Mouse (Mus musculus) neural tube, embryonic 13.5 days (tissue): ENCODE measurements at regions not wholly inside any gene's neighbourhood (a gene's known extent, or its start where the extent isn't known, plus 50 kb on each side); places are given as distances from the start of the nearest gene placed in this dataset.

Experiments
- ATAC-seq: fragments of 200-750 bp; cut with Nextera tagmentation; 2 replicates; pipeline ENCODE4 v1.8.0; 2017; ENCODE audit warnings: low read depth, mild to moderate bottlenecking, moderate TSS enrichment, moderate library complexity
- H3K27ac ChIP-seq: fragments of 300-500 bp; sonication (generic); replicated peaks from 2 replicates; pipeline ENCODE4 v1.5.1; 2015; ENCODE audit warnings: moderate library complexity, mild to moderate bottlenecking, inconsistent platforms
- H3K27me3 ChIP-seq: fragments of 300-500 bp; sonication (generic); 2 replicates; pipeline ENCODE4 v1.6.1; 2015; ENCODE audit warnings: mild to moderate bottlenecking, inconsistent platforms
- H3K36me3 ChIP-seq: fragments of 300-500 bp; sonication (generic); 2 replicates; pipeline ENCODE4 v1.6.1; 2015; ENCODE audit warnings: mild to moderate bottlenecking, inconsistent platforms
- H3K4me1 ChIP-seq: fragments of 300-500 bp; sonication (generic); replicated peaks from 2 replicates; pipeline ENCODE4 v1.6.1; 2015; ENCODE audit warnings: inconsistent platforms
- H3K4me2 ChIP-seq: fragments of 300-500 bp; sonication (generic); 2 replicates; pipeline ENCODE4 v1.6.1; 2015; ENCODE audit warnings: inconsistent platforms, mild to moderate bottlenecking, moderate library complexity
- H3K4me3 ChIP-seq: fragments of 300-500 bp; sonication (generic); 2 replicates; pipeline ENCODE4 v1.5.1; 2015; ENCODE audit warnings: mild to moderate bottlenecking, inconsistent platforms
- H3K9ac ChIP-seq: fragments of 300-500 bp; sonication (generic); 2 replicates; pipeline ENCODE4 v1.6.1; 2015; ENCODE audit warnings: moderate library complexity, mild to moderate bottlenecking, inconsistent platforms
- H3K9me3 ChIP-seq: fragments of 300-500 bp; sonication (generic); 2 replicates; pipeline ENCODE4 v1.6.1; 2016; ENCODE audit warnings: inconsistent platforms
- whole genome bisulfite sequencing: fragments of 180-500 bp; shearing (Covaris S2); methylation state at CpG from one replicate; pipeline ENCODE4 v1.1.7; 2015; 5-methylcytosine and 5-hydroxymethylcytosine counted together

DNA sequence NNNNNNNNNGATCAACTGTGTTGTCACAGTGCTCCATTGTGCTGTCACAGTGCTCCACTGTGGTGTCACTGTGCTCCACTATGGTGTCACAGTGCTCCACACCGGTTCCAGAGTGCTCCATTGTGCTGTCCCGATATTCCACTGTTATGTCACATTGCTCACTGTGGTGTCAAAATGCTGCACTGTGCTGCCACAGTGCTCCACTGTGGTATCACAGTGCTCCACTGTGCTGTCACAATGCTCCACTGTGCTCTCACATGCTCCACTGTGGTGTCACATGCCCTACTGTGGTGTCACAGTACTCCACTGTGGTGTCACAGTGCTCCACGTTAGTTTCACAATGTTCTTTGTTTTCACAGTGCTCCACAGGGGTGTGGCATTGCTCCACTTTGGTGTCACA, 359.3 kb upstream of the Olfr161 start:
- H3K9ac ChIP-seq: no peak overlapping the region
- no peaks in the 10 kb centered on the region for H3K27me3 ChIP-seq
- no peaks in the 10 kb centered on the region for H3K36me3 ChIP-seq
- H3K4me1 ChIP-seq: no peaks in the 10 kb centered on the region
- no peak overlapping the region for H3K4me3 ChIP-seq
- no peak overlapping the region for H3K4me2 ChIP-seq
- H3K9me3 ChIP-seq: peaks cover 52% of the 10 kb centered on the region
- ATAC-seq: 0 out of 2 replicates have a peak, but pooled peaks have one; percentile 19
- 75% methylated on average over 3 of the region's 3 CpGs for WGBS
- H3K27ac ChIP-seq: no peak overlapping the region

DNA sequence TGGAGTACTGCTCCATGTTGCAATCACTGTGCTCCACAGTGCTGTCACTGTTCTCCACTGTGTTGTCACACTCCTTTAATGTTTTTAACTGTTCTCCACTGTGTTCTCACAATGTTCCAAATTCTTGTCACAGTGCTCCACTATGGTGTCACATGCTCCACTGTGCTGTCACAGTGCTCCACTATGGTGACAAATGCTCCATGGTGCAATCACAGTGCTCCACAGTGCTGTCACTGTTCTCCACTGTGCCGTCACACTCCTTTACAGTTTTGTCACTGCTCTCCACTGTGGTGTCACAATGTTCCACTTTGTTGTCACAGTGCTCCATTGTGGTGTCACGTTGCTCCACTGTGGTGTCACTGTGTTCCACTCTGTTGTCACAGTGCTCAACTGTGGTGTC, 358.2 kb upstream of the Olfr161 start:
- Histone ChIP-seq H3K4me3 (no peak overlapping the region), H3K4me2 (no peak overlapping the region), H3K4me1 (no peaks in the 10 kb centered on the region), H3K9me3 (peaks cover 61% of the 10 kb centered on the region), H3K27ac (no peak overlapping the region), H3K9ac (no peak overlapping the region), H3K36me3 (no peaks in the 10 kb centered on the region), H3K27me3 (no peaks in the 10 kb centered on the region)
- 48% methylated on average over 2 of the region's 2 CpGs for WGBS
- 0 out of 2 replicates have a peak, but pooled peaks have one; percentile 29 for ATAC-seq

DNA sequence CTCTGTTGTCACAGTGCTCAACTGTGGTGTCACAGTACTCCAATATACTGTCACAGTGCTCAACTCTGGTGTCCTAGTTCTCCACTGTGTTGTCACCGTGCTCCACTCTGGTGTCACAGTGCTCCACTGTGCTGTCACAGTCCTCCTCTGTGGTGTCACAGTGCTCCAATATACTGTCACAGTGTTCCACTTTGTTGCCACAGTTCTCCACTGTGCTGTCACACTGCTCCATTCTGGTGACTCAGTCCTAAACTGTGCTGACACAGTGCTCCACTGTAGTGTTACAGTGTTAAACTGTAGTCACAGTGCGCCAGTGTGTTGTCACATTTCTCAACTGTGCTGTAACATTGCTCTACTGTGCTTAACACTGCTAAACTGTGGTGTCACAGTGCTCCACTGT, 356.8 kb upstream of the Olfr161 start:
- Histone ChIP-seq H3K4me3 (no peak overlapping the region), H3K9me3 (peaks cover 71% of the 10 kb centered on the region), H3K9ac (no peak overlapping the region), H3K36me3 (no peaks in the 10 kb centered on the region), H3K4me2 (no peak overlapping the region), H3K27ac (no peak overlapping the region), H3K27me3 (no peaks in the 10 kb centered on the region), H3K4me1 (no peaks in the 10 kb centered on the region)
- ATAC-seq: 0 out of 2 replicates have a peak, but pooled peaks have one; percentile 29
- 55% methylated on average over 2 of the region's 2 CpGs for WGBS

DNA sequence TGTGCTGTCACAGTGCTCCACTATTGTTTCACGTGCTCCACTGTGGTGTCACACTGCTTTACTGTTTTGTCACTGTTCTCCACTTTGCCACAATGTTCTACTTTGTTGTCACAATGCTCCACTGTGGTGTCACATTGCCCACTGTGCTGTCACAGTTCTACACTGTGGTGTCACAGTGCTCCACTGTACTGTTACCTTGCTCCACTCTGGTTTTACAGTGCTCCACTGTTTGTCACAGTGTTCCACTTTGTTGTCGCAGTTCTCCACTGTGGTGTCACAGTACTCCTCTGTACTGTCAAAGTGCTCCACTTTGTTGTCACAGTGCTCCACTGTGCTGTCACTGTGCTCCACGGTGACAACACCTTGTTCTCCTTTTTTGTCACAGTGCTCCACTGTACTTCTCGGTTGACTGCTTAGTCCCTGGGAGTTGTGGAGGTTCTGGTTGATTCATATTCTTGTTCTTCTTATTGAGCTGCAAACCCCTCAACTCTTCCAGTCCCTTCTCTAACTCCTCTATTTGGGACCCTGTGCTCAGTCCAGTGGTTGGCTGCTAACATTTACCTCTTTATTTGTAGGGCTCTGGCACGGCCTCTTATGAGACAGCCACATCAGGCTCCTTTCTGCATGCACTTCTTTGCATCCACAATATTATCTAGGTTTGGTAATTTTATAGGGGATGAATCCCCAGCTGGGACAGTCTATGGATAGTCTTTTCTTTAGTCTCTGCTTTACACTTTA, 349.7 kb upstream of the Olfr161 start:
- Histone ChIP-seq H3K4me2 (no peak overlapping the region), H3K36me3 (no peaks in the 10 kb centered on the region), H3K27me3 (no peaks in the 10 kb centered on the region), H3K4me3 (no peak overlapping the region), H3K4me1 (no peaks in the 10 kb centered on the region), H3K9ac (no peak overlapping the region), H3K9me3 (peaks cover 72% of the 10 kb centered on the region), H3K27ac (no peak overlapping the region)
- peak; percentile 19; the same call in 1 of the 2 replicates for ATAC-seq
- WGBS: 65% methylated on average over 5 of the region's 5 CpGs

DNA sequence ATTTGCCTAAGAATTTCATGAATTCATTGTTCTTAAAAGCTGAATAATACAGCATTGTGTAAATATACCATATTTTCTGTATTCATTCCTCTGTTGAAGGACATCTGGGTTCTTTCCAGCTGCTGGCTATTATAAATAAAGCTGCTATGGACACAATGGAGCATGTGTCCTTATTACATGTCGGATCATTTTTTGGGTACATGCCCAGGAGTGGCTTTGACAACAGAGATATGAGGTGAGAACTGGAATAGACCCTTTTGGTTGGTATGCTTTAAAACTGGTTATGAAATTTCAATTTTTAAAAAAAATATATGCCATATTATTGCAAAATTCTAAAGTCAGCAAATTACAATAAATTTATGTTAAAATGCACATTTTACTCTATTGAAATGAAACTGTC, 348.9 kb upstream of the Olfr161 start:
- H3K27me3 ChIP-seq: no peaks in the 10 kb centered on the region
- peaks cover 68% of the 10 kb centered on the region for H3K9me3 ChIP-seq
- no peak overlapping the region for H3K9ac ChIP-seq
- no peaks in the 10 kb centered on the region for H3K4me1 ChIP-seq
- 78% methylated on average over 1 of the region's 1 CpGs for whole genome bisulfite sequencing
- no peak overlapping the region for H3K4me3 ChIP-seq
- H3K27ac ChIP-seq: no peak overlapping the region
- H3K36me3 ChIP-seq: no peaks in the 10 kb centered on the region
- no peak overlapping the region for H3K4me2 ChIP-seq
- no peak for ATAC-seq

DNA sequence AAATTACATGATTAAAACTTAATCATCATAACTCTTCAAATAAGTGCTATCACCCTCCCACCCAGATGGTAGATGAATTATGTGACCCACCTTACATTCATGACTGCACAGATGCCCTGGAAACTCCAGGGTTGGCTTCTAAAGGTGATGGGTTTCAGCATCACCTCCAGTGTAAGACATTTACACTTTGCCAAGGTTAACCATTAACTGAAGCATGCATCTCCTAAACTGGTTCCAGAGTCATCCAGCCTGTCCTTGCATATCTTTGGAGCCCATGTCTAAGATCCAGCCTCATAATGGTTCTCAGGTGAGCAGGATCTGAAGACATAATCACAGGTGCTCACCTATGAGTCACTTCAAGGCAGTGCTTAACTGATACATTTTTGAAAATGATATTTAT, 344.4 kb upstream of the Olfr161 start:
- H3K27ac ChIP-seq: no peak overlapping the region
- no peak for ATAC-seq
- H3K4me1 ChIP-seq: no peaks in the 10 kb centered on the region
- no peaks in the 10 kb centered on the region for H3K27me3 ChIP-seq
- no peak overlapping the region for H3K4me2 ChIP-seq
- H3K4me3 ChIP-seq: no peak overlapping the region
- H3K36me3 ChIP-seq: no peaks in the 10 kb centered on the region
- no peak overlapping the region for H3K9ac ChIP-seq
- H3K9me3 ChIP-seq: peaks cover 38% of the 10 kb centered on the region

DNA sequence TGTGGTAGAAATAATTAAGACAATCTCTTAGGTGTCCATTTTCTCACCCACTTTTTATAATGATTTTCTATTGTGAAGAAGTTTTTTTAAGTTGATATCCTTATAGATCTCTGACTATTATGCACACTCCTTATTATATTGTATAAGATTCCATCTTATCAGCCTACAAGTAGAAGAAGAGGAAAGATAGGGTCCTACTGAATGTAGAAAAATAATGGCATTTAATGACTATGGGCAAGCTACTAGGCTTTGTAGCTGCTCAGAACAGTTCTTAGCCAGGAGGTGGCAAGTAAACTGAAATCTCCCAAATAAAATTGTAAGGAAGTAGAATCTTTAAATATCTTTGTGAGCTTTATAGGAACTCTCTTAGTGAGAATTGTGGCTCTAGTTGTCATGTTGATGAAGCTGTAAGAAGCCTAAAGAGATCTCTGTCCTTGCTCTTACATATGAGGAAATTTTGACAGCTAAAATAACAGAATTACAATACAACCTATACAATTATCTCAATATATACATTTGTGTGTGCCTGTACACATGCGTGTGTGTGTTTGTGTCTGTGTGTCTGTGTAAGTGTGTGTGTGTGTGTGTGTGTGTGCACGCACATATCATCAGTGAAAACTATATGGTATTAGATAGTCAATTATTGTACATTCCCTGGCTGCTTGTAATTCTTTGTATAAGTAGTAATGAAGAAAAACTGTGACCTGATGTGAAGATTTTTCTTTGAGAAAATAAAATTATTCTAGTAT, 343.7 kb upstream of the Olfr161 start:
- H3K27me3 ChIP-seq: no peaks in the 10 kb centered on the region
- no peaks in the 10 kb centered on the region for H3K4me1 ChIP-seq
- ATAC-seq: no peak
- WGBS: 40% methylated on average over 2 of the region's 2 CpGs
- no peaks in the 10 kb centered on the region for H3K36me3 ChIP-seq
- no peak overlapping the region for H3K27ac ChIP-seq
- H3K4me3 ChIP-seq: no peak overlapping the region
- H3K4me2 ChIP-seq: no peak overlapping the region
- H3K9ac ChIP-seq: no peak overlapping the region
- H3K9me3 ChIP-seq: peaks cover 31% of the 10 kb centered on the region

DNA sequence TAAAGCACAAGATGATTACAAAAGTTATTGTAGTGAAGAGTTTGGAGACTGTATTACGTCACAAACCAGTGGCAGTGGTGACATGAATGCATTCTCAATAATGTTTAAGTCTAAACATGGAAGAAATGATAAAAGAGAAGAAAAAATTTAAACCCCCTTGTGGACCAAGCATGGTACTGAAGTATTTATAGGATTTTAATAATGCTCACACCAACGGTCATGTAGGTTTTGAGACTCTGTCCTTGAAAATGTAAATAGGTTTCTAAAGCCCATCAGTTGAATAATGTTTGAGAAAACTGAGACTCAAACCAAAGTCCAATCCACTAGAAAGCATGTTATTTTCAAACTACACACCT, 343.1 kb upstream of the Olfr161 start:
- peaks cover 32% of the 10 kb centered on the region for H3K9me3 ChIP-seq
- no peak overlapping the region for H3K27ac ChIP-seq
- ATAC-seq: no peak
- no peaks in the 10 kb centered on the region for H3K36me3 ChIP-seq
- H3K4me1 ChIP-seq: no peaks in the 10 kb centered on the region
- WGBS: 54% methylated on average over 2 of the region's 2 CpGs
- no peak overlapping the region for H3K9ac ChIP-seq
- no peak overlapping the region for H3K4me3 ChIP-seq
- no peaks in the 10 kb centered on the region for H3K27me3 ChIP-seq
- H3K4me2 ChIP-seq: no peak overlapping the region

DNA sequence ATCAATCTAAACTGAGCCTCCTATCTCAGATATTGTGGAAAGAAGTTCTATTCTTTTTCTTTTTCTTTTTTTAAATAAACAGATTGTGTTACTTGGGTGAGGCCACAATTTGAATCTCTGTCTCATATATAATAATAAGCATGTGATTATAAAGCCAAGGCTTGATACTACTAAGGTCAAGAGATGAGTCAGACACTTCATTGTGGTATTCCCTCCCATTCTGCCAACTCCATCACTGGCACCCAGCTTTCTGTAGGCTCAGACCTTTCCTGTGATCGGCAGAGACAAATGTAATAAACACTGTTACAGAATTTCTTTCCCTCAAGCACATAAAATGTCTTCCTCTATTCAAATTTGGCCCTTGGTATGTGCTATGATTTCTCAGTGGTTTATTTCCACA, 337.0 kb upstream of the Olfr161 start:
- Histone ChIP-seq H3K4me3 (no peak overlapping the region), H3K9ac (no peak overlapping the region), H3K27ac (no peak overlapping the region), H3K27me3 (no peaks in the 10 kb centered on the region), H3K4me2 (no peak overlapping the region), H3K4me1 (no peaks in the 10 kb centered on the region), H3K36me3 (no peaks in the 10 kb centered on the region), H3K9me3 (peaks cover 34% of the 10 kb centered on the region)
- no peak for ATAC-seq
- 47% methylated on average over 1 of the region's 1 CpGs for WGBS

DNA sequence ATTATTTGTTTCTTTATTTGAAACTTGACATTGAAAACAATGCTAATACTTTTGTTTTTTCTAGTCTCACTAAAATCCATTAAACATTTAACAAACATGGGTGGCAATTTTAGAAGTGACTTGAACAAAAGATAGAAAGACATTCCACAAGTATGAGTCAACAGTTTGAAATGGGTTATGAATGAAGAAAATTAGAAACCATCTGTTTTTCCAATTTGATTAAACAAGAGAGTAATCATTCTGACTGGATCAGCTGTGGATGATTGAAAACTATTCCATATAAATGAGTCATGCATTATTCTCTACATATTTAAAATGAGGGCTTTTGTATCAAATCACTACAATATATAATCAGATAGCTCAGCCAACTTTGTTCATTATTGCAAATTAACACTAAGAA, 334.8 kb upstream of the Olfr161 start:
- no peaks in the 10 kb centered on the region for H3K27me3 ChIP-seq
- no peak overlapping the region for H3K27ac ChIP-seq
- ATAC-seq: no peak
- H3K9me3 ChIP-seq: peaks cover 48% of the 10 kb centered on the region
- H3K4me1 ChIP-seq: no peaks in the 10 kb centered on the region
- H3K4me3 ChIP-seq: no peak overlapping the region
- H3K4me2 ChIP-seq: no peak overlapping the region
- H3K9ac ChIP-seq: no peak overlapping the region
- H3K36me3 ChIP-seq: no peaks in the 10 kb centered on the region

DNA sequence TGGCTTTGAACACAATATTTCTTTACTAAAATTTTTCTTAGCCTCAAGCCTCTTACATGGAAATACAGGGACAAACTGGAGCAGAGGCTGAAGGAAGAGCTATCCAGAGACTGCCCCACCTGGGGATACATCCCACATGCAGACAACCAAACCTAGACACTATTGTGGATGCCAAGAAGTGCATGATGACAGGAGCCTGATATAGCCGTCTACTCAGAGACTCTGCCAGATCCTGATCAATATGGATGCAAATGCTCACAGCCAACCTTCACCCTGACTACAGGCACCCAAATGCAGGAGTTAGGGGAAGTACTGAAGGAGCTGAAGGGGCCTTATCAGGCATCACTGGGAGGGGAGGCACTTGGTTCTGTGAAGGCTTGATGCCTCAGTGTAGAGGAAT, 325.5 kb upstream of the Olfr161 start:
- ATAC-seq: no peak
- no peak overlapping the region for H3K4me2 ChIP-seq
- H3K27ac ChIP-seq: no peak overlapping the region
- no peaks in the 10 kb centered on the region for H3K4me1 ChIP-seq
- H3K9ac ChIP-seq: no peak overlapping the region
- H3K27me3 ChIP-seq: no peaks in the 10 kb centered on the region
- H3K9me3 ChIP-seq: peaks cover 63% of the 10 kb centered on the region
- WGBS: 85% methylated on average over 1 of the region's 1 CpGs
- no peaks in the 10 kb centered on the region for H3K36me3 ChIP-seq
- H3K4me3 ChIP-seq: no peak overlapping the region

DNA sequence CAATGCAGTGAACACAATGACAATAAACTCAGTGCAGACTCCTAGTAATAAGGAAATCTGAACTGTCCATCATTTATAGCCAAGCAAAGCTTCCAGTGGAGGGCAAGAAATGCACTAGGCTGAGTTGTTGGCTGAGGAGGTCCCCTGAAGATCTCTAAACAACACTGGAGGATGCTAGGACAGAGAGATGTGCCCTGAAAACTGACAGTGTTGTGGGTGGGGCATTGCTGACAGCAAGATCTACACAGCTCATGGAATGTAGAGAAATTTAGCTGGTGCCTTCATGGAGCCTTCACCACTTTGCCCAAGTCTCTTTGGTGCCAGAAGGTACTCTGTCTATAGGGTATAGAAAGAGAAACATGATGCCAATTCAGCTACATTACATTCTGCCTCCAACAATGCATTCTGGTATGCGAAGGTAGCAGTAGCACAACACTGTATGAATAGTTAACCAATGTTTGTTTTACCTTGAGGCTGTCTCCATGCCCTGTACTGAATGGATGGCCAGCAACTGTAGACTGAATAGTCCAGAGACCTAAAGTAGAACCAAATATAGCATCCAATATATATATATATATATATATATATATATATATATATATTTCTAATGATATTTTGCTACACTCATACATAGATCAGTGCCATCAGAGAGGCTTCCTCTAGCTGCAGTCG, 318.9 kb upstream of the Olfr161 start:
- WGBS: 64% methylated on average over 2 of the region's 2 CpGs
- H3K27me3 ChIP-seq: no peaks in the 10 kb centered on the region
- no peak overlapping the region for H3K9ac ChIP-seq
- H3K36me3 ChIP-seq: no peaks in the 10 kb centered on the region
- H3K4me3 ChIP-seq: no peak overlapping the region
- no peaks in the 10 kb centered on the region for H3K4me1 ChIP-seq
- no peak for ATAC-seq
- H3K9me3 ChIP-seq: peaks cover 68% of the 10 kb centered on the region
- H3K27ac ChIP-seq: no peak overlapping the region
- H3K4me2 ChIP-seq: no peak overlapping the region
